Comparison of ENCODE assay signal across 14 mouse cellular contexts in the genomic region with DNA sequence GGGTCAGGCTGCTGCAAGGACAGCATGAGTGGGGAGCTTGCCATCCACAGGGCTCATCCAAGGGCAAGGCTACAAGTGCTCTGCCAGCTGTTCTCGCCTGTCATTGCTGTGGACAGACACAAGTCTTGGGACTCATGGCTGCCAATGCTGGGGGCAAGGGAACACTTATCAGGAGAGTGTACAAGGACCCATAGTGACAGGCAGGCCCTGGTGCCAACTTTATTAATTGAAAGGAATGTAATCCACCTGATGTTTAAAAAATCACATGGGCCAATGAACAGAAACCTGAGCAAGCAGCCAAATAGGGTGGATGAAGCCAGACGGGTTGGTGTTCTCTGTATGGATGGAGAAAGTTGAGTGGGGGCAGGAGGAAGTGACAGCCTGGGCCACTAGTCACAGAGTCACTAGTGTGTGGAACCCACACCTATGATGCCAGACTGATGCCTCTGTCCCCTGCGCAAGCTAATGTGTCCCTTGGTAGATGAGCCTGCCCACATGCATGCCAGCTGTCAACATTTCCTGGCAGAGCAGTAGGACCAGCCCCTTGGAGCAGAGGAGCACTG.
A peak's percentile ranks its signal among the peaks of the same experiment; 100 is the strongest.
DNase-seq lines count a peak whose midpoint lies in the region; ATAC-seq lines count a peak whose summit lies in the region.
"Had no signal": no experiment of that assay in that cellular context is flagged by ENCODE, and none has a peak within 500 bp of the region (broad histone marks: within the 10 kb centered on the region; RNA-seq: fewer than 3 reads in every experiment).

No protein-coding gene starts in this region.

- H3K9ac ChIP-seq in hindbrain, embryonic 15.5 days: no peak overlapping the region
- H3K9ac ChIP-seq in hindbrain, embryonic 12.5 days: no peak overlapping the region
- H3K9ac ChIP-seq in neural tube, embryonic 15.5 days (replicated peaks): no peak overlapping the region
- H3K9ac ChIP-seq in limb, embryonic 11.5 days (ENCODE audit: low read length): no peak overlapping the region
- H3K9ac ChIP-seq: intestine, embryonic 15.5 days; liver, embryonic 13.5 days had no signal

- peak; percentile 10 for DNase-seq in neural tube, embryonic 10.5 days (ENCODE audit: extremely low spot score, low spot score)
- peak; percentile 78 for DNase-seq in gastrocnemius, postnatal 25 days
- peak; percentile 12 for DNase-seq in limb, embryonic 11.5 days (ENCODE audit: low spot score)
- no peak for DNase-seq in frontal cortex, postnatal 25 days (ENCODE audit: low spot score in 2 of 2)
- DNase-seq in embryo, embryonic 11 days: no peak
- DNase-seq: cerebellum, postnatal 36 days; liver, embryonic 13.5 days; right cerebral cortex, postnatal 14 days had no signal

- no peaks in the 10 kb centered on the region for H3K9me3 ChIP-seq in hindbrain, embryonic 15.5 days
- H3K9me3 ChIP-seq in hindbrain, embryonic 12.5 days (replicated peaks): no peaks in the 10 kb centered on the region
- H3K9me3 ChIP-seq in neural tube, embryonic 15.5 days (replicated peaks): no peaks in the 10 kb centered on the region
- H3K9me3 ChIP-seq in limb, embryonic 11.5 days (ENCODE audit: control insufficient read depth, low read length): no peaks in the 10 kb centered on the region
- H3K9me3 ChIP-seq: intestine, embryonic 15.5 days; liver, embryonic 13.5 days had no signal

- H3K4me2 ChIP-seq in hindbrain, embryonic 15.5 days: no peak overlapping the region
- no peak overlapping the region for H3K4me2 ChIP-seq in hindbrain, embryonic 12.5 days (replicated peaks)
- no peak overlapping the region for H3K4me2 ChIP-seq in neural tube, embryonic 15.5 days
- no peak overlapping the region for H3K4me2 ChIP-seq in limb, embryonic 11.5 days (ENCODE audit: low read depth, severe bottlenecking)
- H3K4me2 ChIP-seq: intestine, embryonic 15.5 days; liver, embryonic 13.5 days had no signal

- no peak overlapping the region for H3K4me3 ChIP-seq in hindbrain, embryonic 15.5 days
- no peak overlapping the region for H3K4me3 ChIP-seq in hindbrain, embryonic 12.5 days
- H3K4me3 ChIP-seq in neural tube, embryonic 15.5 days (replicated peaks): no peak overlapping the region
- H3K4me3 ChIP-seq in limb, embryonic 11.5 days (ENCODE audit: low read depth, low read length): no peak overlapping the region
- H3K4me3 ChIP-seq: erythroblast, embryonic 14.5 days; intestine, embryonic 15.5 days; liver, embryonic 13.5 days had no signal

- peaks cover 25% of the 10 kb centered on the region for H3K4me1 ChIP-seq in hindbrain, embryonic 15.5 days (replicated peaks)
- peaks cover 6% of the 10 kb centered on the region for H3K4me1 ChIP-seq in hindbrain, embryonic 12.5 days
- H3K4me1 ChIP-seq in neural tube, embryonic 15.5 days: peaks cover 12% of the 10 kb centered on the region
- no peaks in the 10 kb centered on the region for H3K4me1 ChIP-seq in limb, embryonic 11.5 days (ENCODE audit: control insufficient read depth, insufficient read depth, low read length)
- H3K4me1 ChIP-seq: intestine, embryonic 15.5 days; liver, embryonic 13.5 days had no signal

- no peaks in the 10 kb centered on the region for H3K27me3 ChIP-seq in hindbrain, embryonic 15.5 days
- no peaks in the 10 kb centered on the region for H3K27me3 ChIP-seq in hindbrain, embryonic 12.5 days
- no peaks in the 10 kb centered on the region for H3K27me3 ChIP-seq in neural tube, embryonic 15.5 days (replicated peaks)
- H3K27me3 ChIP-seq in limb, embryonic 11.5 days (ENCODE audit: control insufficient read depth, insufficient read depth, low read length): no peaks in the 10 kb centered on the region
- H3K27me3 ChIP-seq: intestine, embryonic 15.5 days; liver, embryonic 13.5 days; Patski had no signal

- H3K27ac ChIP-seq in hindbrain, embryonic 15.5 days (replicated peaks): no peak overlapping the region
- H3K27ac ChIP-seq in hindbrain, embryonic 12.5 days: no peak overlapping the region
- H3K27ac ChIP-seq in neural tube, embryonic 15.5 days (replicated peaks): no peak overlapping the region
- H3K27ac ChIP-seq in limb, embryonic 11.5 days (replicated peaks; ENCODE audit: low read depth, low read length): no peak overlapping the region
- H3K27ac ChIP-seq: intestine, embryonic 15.5 days; liver, embryonic 13.5 days had no signal

- ATAC-seq in hindbrain, embryonic 15.5 days (ENCODE audit: low FRiP score, low read depth): peak; percentile 42; the same call in 1 of the 2 replicates
- no peak for ATAC-seq in hindbrain, embryonic 12.5 days (ENCODE audit: low FRiP score)
- no peak for ATAC-seq in neural tube, embryonic 15.5 days (ENCODE audit: low FRiP score)
- no peak for ATAC-seq in limb, embryonic 11.5 days (ENCODE audit: insufficient number of reproducible peaks, low FRiP score, low TSS enrichment, low read depth)
- ATAC-seq: intestine, embryonic 15.5 days; Patski had no signal

- WGBS in hindbrain, embryonic 15.5 days: 67% methylated on average over 3 of the region's 3 CpGs
- WGBS in hindbrain, embryonic 12.5 days: 83% methylated on average over 3 of the region's 3 CpGs
- WGBS in neural tube, embryonic 15.5 days: 70% methylated on average over 3 of the region's 3 CpGs
- WGBS in limb, embryonic 11.5 days: 81% methylated on average over 3 of the region's 3 CpGs

- H3K36me3 ChIP-seq in hindbrain, embryonic 15.5 days: no peaks in the 10 kb centered on the region
- no peaks in the 10 kb centered on the region for H3K36me3 ChIP-seq in hindbrain, embryonic 12.5 days
- H3K36me3 ChIP-seq in neural tube, embryonic 15.5 days: no peaks in the 10 kb centered on the region
- no peaks in the 10 kb centered on the region for H3K36me3 ChIP-seq in limb, embryonic 11.5 days (ENCODE audit: control insufficient read depth, insufficient read depth, low read length)
- H3K36me3 ChIP-seq: intestine, embryonic 15.5 days; liver, embryonic 13.5 days had no signal

Comparison
In these comparisons a context has a peak if more than half of its experiments do, and no peak if none do; other contexts are left out.
1. DNase-seq: peak in neural tube, embryonic 10.5 days (single experiment), gastrocnemius, postnatal 25 days (single experiment) and limb, embryonic 11.5 days (single experiment); none in frontal cortex, postnatal 25 days (0 of 2) and embryo, embryonic 11 days (single experiment).